7 mouse cellular contexts compared by ENCODE assay signal in the genomic region with DNA sequence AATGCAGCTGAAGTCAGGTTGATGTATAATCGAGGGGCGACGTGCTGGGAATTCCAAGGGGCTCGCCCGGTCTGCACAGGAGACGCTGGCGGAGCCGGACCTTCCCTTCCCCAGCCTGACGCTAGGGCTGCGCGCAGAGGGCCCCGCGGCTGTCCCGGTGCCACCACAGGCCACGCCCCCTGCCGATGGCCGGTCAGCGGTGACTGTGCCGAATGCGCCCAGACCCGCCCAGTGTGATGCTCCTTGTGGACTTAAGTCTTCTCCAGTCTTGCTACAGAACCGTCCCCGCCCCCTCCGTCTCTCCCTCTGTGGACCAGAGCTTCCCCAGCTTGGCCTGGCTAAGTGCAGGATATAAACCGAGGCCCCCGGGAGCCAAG. TPM values are rescaled to one million over a fixed set of nuclear protein-coding genes. Genes with fewer than 3 reads are reported as not detected.
DNase-seq lines count a peak whose midpoint lies in the region; ATAC-seq and TF ChIP-seq lines count a peak whose summit lies in the region.

No protein-coding gene starts in this region.

- no peaks in the 10 kb centered on the region for H3K27me3 ChIP-seq in embryonic facial prominence, embryonic 11.5 days (ENCODE audit: control insufficient read depth, insufficient read depth, low read length)
- H3K27me3 ChIP-seq in kidney, adult 2 months (replicated peaks; ENCODE audit: control insufficient read depth, insufficient read depth, low read length) = no peaks in the 10 kb centered on the region
- H3K27me3 ChIP-seq in limb, embryonic 12.5 days = peaks cover 9% of the 10 kb centered on the region
- no peaks in the 10 kb centered on the region; the same call in 1 of the 2 replicates for H3K27me3 ChIP-seq in midbrain, embryonic 15.5 days (replicated peaks)
- peaks cover 6% of the 10 kb centered on the region for H3K27me3 ChIP-seq in spleen, adult 2 months (ENCODE audit: control insufficient read depth, insufficient read depth, low read length)

- TF ChIP-seq CTCF in kidney, adult 2 months (conservative IDR thresholded peaks at IDR 0.05; ENCODE audit: insufficient read depth, insufficient read length, low read depth, low read length) = 0 out of 2 replicates have a peak, but pooled peaks have one; percentile 5
- no peak for TF ChIP-seq CTCF in spleen, adult 2 months (IDR thresholded peaks at IDR 0.05; ENCODE audit: extremely low read depth, insufficient read depth, insufficient read length, insufficient replicate concordance)

- H3K4me3 ChIP-seq in embryonic facial prominence, embryonic 11.5 days (ENCODE audit: low read depth, low read length) = peak overlapping the region; percentile 78
- H3K4me3 ChIP-seq in kidney, adult 2 months (ENCODE audit: insufficient read depth, low read depth, low read length) = peak overlapping the region; percentile 60
- H3K4me3 ChIP-seq in limb, embryonic 12.5 days (replicated peaks) = peak overlapping the region; percentile 93
- peak overlapping the region; percentile 94 for H3K4me3 ChIP-seq in midbrain, embryonic 15.5 days
- H3K4me3 ChIP-seq in spleen, adult 2 months (ENCODE audit: extremely low read depth, insufficient read depth, insufficient read length) = peak overlapping the region; percentile 76

- H3K4me2 ChIP-seq in embryonic facial prominence, embryonic 11.5 days (ENCODE audit: low read depth, low read length) = peak overlapping the region; percentile 63
- peak overlapping the region; percentile 82 for H3K4me2 ChIP-seq in limb, embryonic 12.5 days
- peak overlapping the region; percentile 54 for H3K4me2 ChIP-seq in midbrain, embryonic 15.5 days

- no peaks in the 10 kb centered on the region for H3K9me3 ChIP-seq in embryonic facial prominence, embryonic 11.5 days (replicated peaks; ENCODE audit: control insufficient read depth, low read length)
- H3K9me3 ChIP-seq in limb, embryonic 12.5 days = no peaks in the 10 kb centered on the region
- H3K9me3 ChIP-seq in midbrain, embryonic 15.5 days = no peaks in the 10 kb centered on the region

- peaks cover 3% of the 10 kb centered on the region; the same call in 1 of the 2 replicates for H3K4me1 ChIP-seq in embryonic facial prominence, embryonic 11.5 days (ENCODE audit: control insufficient read depth, insufficient read depth, low read length)
- peaks cover 22% of the 10 kb centered on the region for H3K4me1 ChIP-seq in kidney, adult 2 months (ENCODE audit: control insufficient read depth, insufficient read depth, low read length)
- peaks cover 38% of the 10 kb centered on the region for H3K4me1 ChIP-seq in limb, embryonic 12.5 days (replicated peaks)
- H3K4me1 ChIP-seq in midbrain, embryonic 15.5 days = peaks cover 44% of the 10 kb centered on the region
- peaks cover 12% of the 10 kb centered on the region for H3K4me1 ChIP-seq in spleen, adult 2 months (ENCODE audit: control insufficient read depth, insufficient read depth, insufficient read length)

- peak; percentile 97 for DNase-seq in adrenal gland, postnatal 14 days
- DNase-seq in embryonic facial prominence, embryonic 11.5 days (ENCODE audit: low spot score) = peak; percentile 91
- peak; percentile 88 to 94 for DNase-seq in heart, adult 18-20 months
- DNase-seq in kidney, adult 2 months = peak; percentile 95
- peak; percentile 30 to 65 for DNase-seq in spleen, adult 2 months (ENCODE audit: low read depth in 1 of 2, low spot score in 2 of 2)

- peak overlapping the region; percentile 62 for H3K9ac ChIP-seq in embryonic facial prominence, embryonic 11.5 days (replicated peaks; ENCODE audit: low read length)
- H3K9ac ChIP-seq in limb, embryonic 12.5 days (replicated peaks) = peak overlapping the region; percentile 90
- peak overlapping the region; percentile 57 for H3K9ac ChIP-seq in midbrain, embryonic 15.5 days

- 0% methylated on average over 21 of the region's 26 CpGs for WGBS in embryonic facial prominence, embryonic 11.5 days
- 2% methylated on average over 26 of the region's 26 CpGs for WGBS in kidney, adult 2 months
- WGBS in limb, embryonic 12.5 days = under 1% methylated on average over 26 of the region's 26 CpGs
- whole genome bisulfite sequencing in midbrain, embryonic 15.5 days = under 1% methylated on average over 26 of the region's 26 CpGs
- WGBS in spleen, adult 2 months = under 1% methylated on average over 26 of the region's 26 CpGs

- no peak for TF ChIP-seq POLR2A in kidney, adult 2 months (IDR thresholded peaks at IDR 0.05; ENCODE audit: low read depth, low read length)
- no peak for TF ChIP-seq POLR2A in spleen, adult 2 months (IDR thresholded peaks at IDR 0.05; ENCODE audit: low read depth, low read length)

- peak; percentile 88 for ATAC-seq in embryonic facial prominence, embryonic 11.5 days (replicated peaks; ENCODE audit: insufficient number of reproducible peaks, low FRiP score, low TSS enrichment, low read depth)
- ATAC-seq in limb, embryonic 12.5 days (ENCODE audit: insufficient number of reproducible peaks, insufficient read depth, low FRiP score, low TSS enrichment, low read depth) = peak; percentile 89
- ATAC-seq in midbrain, embryonic 15.5 days (replicated peaks) = peak; percentile 90

- no peaks in the 10 kb centered on the region; the same call in 1 of the 2 replicates for H3K36me3 ChIP-seq in embryonic facial prominence, embryonic 11.5 days (replicated peaks; ENCODE audit: control insufficient read depth, insufficient read depth, low read depth, low read length)
- no peaks in the 10 kb centered on the region for H3K36me3 ChIP-seq in kidney, adult 2 months (ENCODE audit: control insufficient read depth, insufficient read depth, low read length)
- peaks cover 23% of the 10 kb centered on the region for H3K36me3 ChIP-seq in limb, embryonic 12.5 days
- no peaks in the 10 kb centered on the region for H3K36me3 ChIP-seq in midbrain, embryonic 15.5 days (replicated peaks)
- H3K36me3 ChIP-seq in spleen, adult 2 months (ENCODE audit: control insufficient read depth, insufficient read depth, low read length) = no peaks in the 10 kb centered on the region

- H3K27ac ChIP-seq in embryonic facial prominence, embryonic 11.5 days (replicated peaks; ENCODE audit: low read depth, low read length) = peak overlapping the region; percentile 95
- peak overlapping the region; percentile 58; the same call in 1 of the 2 replicates for H3K27ac ChIP-seq in kidney, adult 2 months (ENCODE audit: insufficient read depth, low read depth, low read length)
- peak overlapping the region; percentile 96 for H3K27ac ChIP-seq in limb, embryonic 12.5 days
- peak overlapping the region; percentile 91 for H3K27ac ChIP-seq in midbrain, embryonic 15.5 days
- H3K27ac ChIP-seq in spleen, adult 2 months (ENCODE audit: insufficient read depth, low read length) = peak overlapping the region; percentile 78; the same call in 1 of the 2 replicates

RNA-seq across cellular contexts. Expression of gene Agrn, which starts 0.5 kb away (rescaled TPM):
- total RNA-seq in adrenal gland, postnatal 14 days (2021) = 59.4 and 60.9 TPM in 2 replicates
- 39.4 and 47.6 TPM in 2 replicates for polyA plus RNA-seq in embryonic facial prominence, embryonic 11.5 days (2014; fragmentation: Nextera tagmentation; extraction: Ambion mirVana)
- 10 to 100 TPM; 22.6 to 24.7 TPM for total RNA-seq in heart, adult 18-20 months (2021)
- polyA plus RNA-seq in kidney, adult 2 months (2012; rRNA removed) = 98.6 and 115 TPM in 2 replicates
- polyA plus RNA-seq in limb, embryonic 12.5 days (2016; fragmentation: Nextera tagmentation; extraction: Ambion mirVana) = 78.4 and 84.1 TPM in 2 replicates
- 141 and 142 TPM in 2 replicates for polyA plus RNA-seq in midbrain, embryonic 15.5 days (2015; fragmentation: Nextera tagmentation; extraction: Ambion mirVana)
- polyA plus RNA-seq in spleen, adult 2 months (2012; rRNA removed) = 21.2 and 23.8 TPM in 2 replicates

RNA-seq across cellular contexts. Expression of gene Isg15, which starts 2.8 kb away (rescaled TPM):
- 3.3 and 4.6 TPM in 2 replicates for total RNA-seq in adrenal gland, postnatal 14 days (2021)
- polyA plus RNA-seq in embryonic facial prominence, embryonic 11.5 days (2014; fragmentation: Nextera tagmentation; extraction: Ambion mirVana) = 0.29 and 0.49 TPM in 2 replicates
- total RNA-seq in heart, adult 18-20 months (2021) = 1 to 10 TPM; 2.3 to 3.1 TPM
- 11.1 and 17.8 TPM in 2 replicates for polyA plus RNA-seq in kidney, adult 2 months (2012; rRNA removed)
- polyA plus RNA-seq in limb, embryonic 12.5 days (2016; fragmentation: Nextera tagmentation; extraction: Ambion mirVana) = 0.40 and 0.95 TPM in 2 replicates
- polyA plus RNA-seq in midbrain, embryonic 15.5 days (2015; fragmentation: Nextera tagmentation; extraction: Ambion mirVana) = 2.2 and 3.8 TPM in 2 replicates
- 25.2 and 32.2 TPM in 2 replicates for polyA plus RNA-seq in spleen, adult 2 months (2012; rRNA removed)

RNA-seq across cellular contexts. Expression of gene AW011738, which starts 5.3 kb away (rescaled TPM):
- 3.9 and 4.7 TPM in 2 replicates for total RNA-seq in adrenal gland, postnatal 14 days (2021)
- polyA plus RNA-seq in embryonic facial prominence, embryonic 11.5 days (2014; fragmentation: Nextera tagmentation; extraction: Ambion mirVana) = 0.55 and 0.56 TPM in 2 replicates
- 10 to 100 TPM in 1 of 2 experiments, 1 to 10 TPM in 1; 9.5 to 11.6 TPM for total RNA-seq in heart, adult 18-20 months (2021)
- 1.7 and 1.9 TPM in 2 replicates for polyA plus RNA-seq in kidney, adult 2 months (2012; rRNA removed)
- 1.8 TPM in 2 replicates for polyA plus RNA-seq in limb, embryonic 12.5 days (2016; fragmentation: Nextera tagmentation; extraction: Ambion mirVana)
- 4.0 and 4.9 TPM in 2 replicates for polyA plus RNA-seq in midbrain, embryonic 15.5 days (2015; fragmentation: Nextera tagmentation; extraction: Ambion mirVana)
- 10.6 TPM in 2 replicates for polyA plus RNA-seq in spleen, adult 2 months (2012; rRNA removed)

RNA-seq across cellular contexts. Expression of gene Perm1, which starts 17.9 kb away (rescaled TPM):
- 14.2 and 16.2 TPM in 2 replicates for total RNA-seq in adrenal gland, postnatal 14 days (2021)
- 0.36 and 0.60 TPM in 2 replicates for polyA plus RNA-seq in embryonic facial prominence, embryonic 11.5 days (2014; fragmentation: Nextera tagmentation; extraction: Ambion mirVana)
- total RNA-seq in heart, adult 18-20 months (2021) = 100 to 1,000 TPM; 265 to 319 TPM
- 4.6 and 5.6 TPM in 2 replicates for polyA plus RNA-seq in kidney, adult 2 months (2012; rRNA removed)
- 0.45 and 0.66 TPM in 2 replicates for polyA plus RNA-seq in limb, embryonic 12.5 days (2016; fragmentation: Nextera tagmentation; extraction: Ambion mirVana)
- 2.2 and 2.4 TPM in 2 replicates for polyA plus RNA-seq in midbrain, embryonic 15.5 days (2015; fragmentation: Nextera tagmentation; extraction: Ambion mirVana)
- 0.87 and 1.0 TPM in 2 replicates for polyA plus RNA-seq in spleen, adult 2 months (2012; rRNA removed)

RNA-seq across cellular contexts. Expression of gene Plekhn1, which starts 36.8 kb away (rescaled TPM):
- 15.7 TPM in 2 replicates for total RNA-seq in adrenal gland, postnatal 14 days (2021)
- 15.3 and 15.7 TPM in 2 replicates for polyA plus RNA-seq in embryonic facial prominence, embryonic 11.5 days (2014; fragmentation: Nextera tagmentation; extraction: Ambion mirVana)
- 10 to 100 TPM; 10.1 to 11.0 TPM for total RNA-seq in heart, adult 18-20 months (2021)
- polyA plus RNA-seq in kidney, adult 2 months (2012; rRNA removed) = 34.8 and 41.2 TPM in 2 replicates
- polyA plus RNA-seq in limb, embryonic 12.5 days (2016; fragmentation: Nextera tagmentation; extraction: Ambion mirVana) = 29.2 and 32.8 TPM in 2 replicates
- polyA plus RNA-seq in midbrain, embryonic 15.5 days (2015; fragmentation: Nextera tagmentation; extraction: Ambion mirVana) = 29.1 and 30.1 TPM in 2 replicates
- 54.7 and 62.7 TPM in 2 replicates for polyA plus RNA-seq in spleen, adult 2 months (2012; rRNA removed)

Comparison
In these comparisons a context has a peak if more than half of its experiments do, and no peak if none do; other contexts are left out.
1. Peak in every context shown above with its lines: DNase-seq, ATAC-seq, H3K4me3 ChIP-seq and H3K27ac ChIP-seq.